Mouse (Mus musculus): ENCODE data around the gene Dusp5. TPM values are rescaled to one million over a fixed set of nuclear protein-coding genes. Genes with fewer than 3 reads are reported as not detected.

Dusp5 gene
- total RNA-seq, 2 experiments from 2014 or later: 10.3 to 14.2 TPM

GRCm38 (mm10) chr19:53511244-53511934, 17.5 kb upstream of the Dusp5 start:
- intact Hi-C loops (cut with DNase I): no loop called here
- DNase-seq: no peak

- DNase-seq: peak in 1 of 2 experiments; percentile 31
- intact Hi-C loops (cut with DNase I): no loop called here
Observed at GRCm38 (mm10) chr19:53517370-53518096, 11.4 kb upstream of the Dusp5 start.

DNA sequence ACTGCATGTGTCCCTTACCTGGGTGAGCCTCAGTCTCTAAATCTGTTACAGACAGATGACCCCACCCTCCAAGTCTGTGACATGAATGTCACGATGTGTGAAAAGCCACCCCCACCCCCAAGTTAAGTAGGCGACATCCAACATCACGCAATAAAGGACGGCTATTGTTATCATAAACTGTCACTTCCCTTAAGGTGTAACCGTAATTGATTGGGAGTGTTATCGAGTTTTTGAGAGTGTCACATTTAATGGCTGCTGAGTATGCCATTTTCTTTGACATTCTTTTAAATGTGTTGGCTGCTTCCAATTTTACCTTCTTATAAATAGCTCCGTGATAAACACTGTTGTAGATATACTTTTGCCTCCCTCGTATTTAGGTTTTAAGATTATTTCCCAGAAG, 9.4 kb upstream of the Dusp5 start:
- intact Hi-C loops (cut with DNase I): no loop called here
- DNase-seq: no peak

DNA sequence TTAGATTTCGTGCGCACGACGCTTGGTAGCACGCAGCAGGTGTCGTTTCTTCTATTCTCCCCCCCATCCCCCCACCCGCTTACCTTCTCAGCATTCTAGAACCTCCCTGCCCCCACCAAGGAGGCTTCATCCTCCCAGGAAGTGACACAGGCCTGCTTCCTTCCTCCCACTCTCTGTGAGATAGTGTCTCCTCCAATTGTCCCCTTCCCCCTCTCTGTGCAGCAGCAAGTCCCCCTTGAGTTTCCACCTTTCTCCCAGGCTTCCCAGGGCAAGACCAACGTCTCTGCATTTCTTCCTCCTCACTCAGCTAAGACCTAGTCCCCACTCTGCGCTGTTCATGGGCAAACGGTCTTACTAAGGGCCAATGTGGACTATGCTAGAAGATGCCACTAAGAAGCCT, 8.9 kb upstream of the Dusp5 start:
- intact Hi-C loops (cut with DNase I): no loop called here
- DNase-seq: no peak

DNA sequence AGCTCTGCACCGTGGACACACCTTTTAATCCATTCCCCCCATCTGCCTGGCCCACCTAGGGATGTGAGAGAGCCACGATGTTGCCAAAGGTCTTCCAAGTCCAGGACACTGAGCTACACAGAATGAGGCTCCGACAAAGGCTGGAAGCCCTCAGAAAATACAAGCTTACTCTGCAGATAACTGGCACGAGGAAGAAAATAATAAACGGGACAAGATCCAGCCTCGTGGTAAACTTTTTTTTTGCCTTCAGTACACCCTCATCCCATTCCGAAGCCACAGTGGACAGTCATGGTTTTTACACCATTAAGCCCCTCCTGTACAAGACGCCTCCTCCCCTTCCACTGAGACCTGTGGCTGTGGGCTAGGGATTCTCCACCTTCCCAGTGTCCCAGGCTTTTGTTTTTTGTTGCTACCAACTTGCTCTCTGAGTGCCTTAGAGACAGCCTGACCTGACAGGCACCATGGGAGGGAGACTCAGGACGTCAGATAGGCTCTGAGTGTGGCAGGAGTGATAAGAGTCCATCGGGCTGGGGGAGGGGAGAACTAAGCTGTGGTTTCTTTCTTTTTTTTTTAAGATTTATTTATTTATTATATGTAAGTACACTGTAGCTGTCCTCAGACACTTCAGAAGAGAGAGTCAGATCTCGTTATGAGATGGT, 7.6 kb upstream of the Dusp5 start:
- peak; percentile 29 to 42 for DNase-seq
- intact Hi-C loops (cut with DNase I): no loop called here

DNA sequence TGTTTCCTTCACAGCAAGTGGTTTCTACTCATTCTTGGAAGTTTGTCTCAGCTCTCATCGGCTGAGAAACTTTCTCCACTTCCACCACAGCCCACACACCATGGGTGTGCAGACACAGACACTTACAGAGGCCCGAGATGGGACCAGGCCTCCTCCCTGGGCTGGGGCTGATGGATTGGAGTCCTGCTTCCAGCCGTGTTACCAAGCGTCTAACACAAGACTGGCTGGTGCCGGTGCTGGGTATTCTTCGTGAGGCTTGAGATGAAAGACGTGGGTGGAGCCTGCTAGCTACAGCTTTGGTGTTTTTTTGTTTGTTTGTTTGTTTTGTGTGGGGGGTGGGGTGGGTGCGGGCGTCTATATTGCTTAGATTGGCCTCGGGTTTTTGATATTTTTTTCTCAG, 1.4 kb upstream of the Dusp5 start:
- intact Hi-C loops (cut with DNase I): no loop called here
- no peak for DNase-seq

- DNase-seq: no peak
- intact Hi-C loops (cut with DNase I): loop anchor here (2.0 kb wide), 3 partner anchors 23 to 107 kb away; no protein-coding TSS in a partner anchor
Observed at GRCm38 (mm10) chr19:53528131-53528621, 733 bp upstream of the Dusp5 start.

DNA sequence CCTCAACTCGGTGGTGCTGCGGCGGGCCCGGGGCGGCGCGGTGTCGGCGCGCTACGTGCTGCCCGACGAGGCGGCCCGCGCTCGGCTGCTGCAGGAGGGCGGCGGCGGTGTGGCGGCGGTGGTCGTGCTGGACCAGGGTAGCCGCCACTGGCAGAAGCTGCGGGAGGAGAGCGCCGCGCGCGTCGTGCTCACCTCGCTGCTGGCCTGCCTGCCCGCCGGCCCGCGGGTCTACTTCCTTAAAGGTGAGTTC, 471 bp downstream of the Dusp5 start:
- no peak for DNase-seq
- intact Hi-C loops (cut with DNase I): loop anchor here (2.0 kb wide), 3 partner anchors 25 to 109 kb away; no protein-coding TSS in a partner anchor

- DNase-seq: peak; percentile 54 to 56
- intact Hi-C loops (cut with DNase I): loop anchor here (2.0 to 5.0 kb wide), 4 partner anchors 25 to 138 kb away; partner anchors contain the start of gene Smndc1
Observed at GRCm38 (mm10) chr19:53529705-53530562, 1.0 kb downstream of the Dusp5 start.

- DNase-seq: peak; percentile 39 to 50
- intact Hi-C loops (cut with DNase I): loop anchor here (5.0 kb wide), 1 partner anchor 139 kb away; the partner anchor contains the start of gene Smndc1
Observed at GRCm38 (mm10) chr19:53531416-53531815, 2.5 kb downstream of the Dusp5 start.

GRCm38 (mm10) chr19:53532021-53532420, 3.1 kb downstream of the Dusp5 start:
- DNase-seq: peak; percentile 66 to 75
- intact Hi-C loops (cut with DNase I): loop anchor here (5.0 kb wide), 1 partner anchor 140 kb away; the partner anchor contains the start of gene Smndc1

DNA sequence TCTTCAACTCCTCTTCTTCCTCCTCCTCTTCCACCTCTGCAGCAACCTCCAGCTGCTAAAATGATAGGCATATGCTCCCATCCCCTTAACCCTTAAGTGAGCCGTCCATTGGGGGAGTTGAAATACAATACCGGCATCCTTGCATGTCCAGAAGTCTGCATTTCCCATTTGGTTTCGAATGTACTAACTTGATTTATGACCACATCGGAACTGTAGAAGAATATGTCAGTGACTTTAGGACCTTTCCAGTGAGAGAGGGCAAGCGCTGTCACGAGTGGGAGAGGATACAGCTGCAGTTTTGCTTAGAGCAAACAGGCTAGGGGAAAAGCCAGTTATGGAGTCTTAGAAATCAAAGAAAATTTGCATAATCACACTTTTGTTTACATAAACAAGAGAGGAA, 3.8 kb downstream of the Dusp5 start:
- DNase-seq: no peak
- intact Hi-C loops (cut with DNase I): loop anchor here (5.0 kb wide), 1 partner anchor 140 kb away; the partner anchor contains the start of gene Smndc1

DNA sequence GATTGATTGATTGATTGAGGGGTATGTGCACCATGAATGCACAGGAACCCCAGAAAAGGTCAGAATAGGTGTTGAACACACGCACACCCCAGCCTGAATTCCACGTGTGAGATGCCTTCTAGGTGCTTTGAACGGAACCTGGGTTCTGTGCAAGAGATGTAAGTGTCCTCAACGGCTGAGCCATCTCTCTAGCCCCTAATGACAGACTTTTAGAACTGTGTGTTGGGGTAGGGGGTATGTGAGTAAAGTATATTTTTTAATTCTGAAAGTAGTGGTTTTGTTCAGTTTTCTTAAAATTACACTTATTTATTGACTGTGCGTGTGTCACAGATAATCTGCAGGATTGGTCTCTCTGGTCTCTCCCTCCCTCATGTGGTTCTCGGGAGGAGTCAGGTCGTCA, 4.3 kb downstream of the Dusp5 start:
- intact Hi-C loops (cut with DNase I): loop anchor here (5.0 kb wide), 1 partner anchor 141 kb away; the partner anchor contains the start of gene Smndc1
- no peak for DNase-seq

GRCm38 (mm10) chr19:53533810-53534601, 5.1 kb downstream of the Dusp5 start:
- intact Hi-C loops (cut with DNase I): loop anchor here (5.0 kb wide), 1 partner anchor 142 kb away; the partner anchor contains the start of gene Smndc1
- DNase-seq: no peak

GRCm38 (mm10) chr19:53534757-53535410, 6.0 kb downstream of the Dusp5 start:
- intact Hi-C loops (cut with DNase I): loop anchor here (5.0 kb wide), 1 partner anchor 143 kb away; the partner anchor contains the start of gene Smndc1
- DNase-seq: no peak

GRCm38 (mm10) chr19:53535421-53535820, 6.5 kb downstream of the Dusp5 start:
- no peak for DNase-seq
- intact Hi-C loops (cut with DNase I): no loop called here

DNA sequence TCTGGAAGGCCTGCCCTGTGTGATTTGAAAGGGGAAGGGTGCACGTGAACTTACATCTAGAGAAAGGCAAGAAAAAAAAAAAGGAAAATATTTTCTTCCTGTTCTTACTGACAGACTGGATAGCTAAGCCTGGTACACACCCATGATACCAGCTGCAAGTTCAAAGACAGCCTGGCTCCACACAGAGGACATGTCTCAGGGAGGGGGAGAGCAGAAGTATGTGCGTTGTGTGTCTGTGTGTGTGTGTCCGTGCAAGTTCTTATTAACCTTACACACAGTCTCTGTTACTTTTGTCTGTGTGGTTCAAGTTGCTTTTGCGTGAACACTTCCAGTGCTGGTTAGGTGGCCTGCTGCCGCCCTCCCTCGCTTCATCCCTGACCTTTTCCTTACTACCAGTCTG, 7.3 kb downstream of the Dusp5 start:
- intact Hi-C loops (cut with DNase I): no loop called here
- no peak for DNase-seq

DNA sequence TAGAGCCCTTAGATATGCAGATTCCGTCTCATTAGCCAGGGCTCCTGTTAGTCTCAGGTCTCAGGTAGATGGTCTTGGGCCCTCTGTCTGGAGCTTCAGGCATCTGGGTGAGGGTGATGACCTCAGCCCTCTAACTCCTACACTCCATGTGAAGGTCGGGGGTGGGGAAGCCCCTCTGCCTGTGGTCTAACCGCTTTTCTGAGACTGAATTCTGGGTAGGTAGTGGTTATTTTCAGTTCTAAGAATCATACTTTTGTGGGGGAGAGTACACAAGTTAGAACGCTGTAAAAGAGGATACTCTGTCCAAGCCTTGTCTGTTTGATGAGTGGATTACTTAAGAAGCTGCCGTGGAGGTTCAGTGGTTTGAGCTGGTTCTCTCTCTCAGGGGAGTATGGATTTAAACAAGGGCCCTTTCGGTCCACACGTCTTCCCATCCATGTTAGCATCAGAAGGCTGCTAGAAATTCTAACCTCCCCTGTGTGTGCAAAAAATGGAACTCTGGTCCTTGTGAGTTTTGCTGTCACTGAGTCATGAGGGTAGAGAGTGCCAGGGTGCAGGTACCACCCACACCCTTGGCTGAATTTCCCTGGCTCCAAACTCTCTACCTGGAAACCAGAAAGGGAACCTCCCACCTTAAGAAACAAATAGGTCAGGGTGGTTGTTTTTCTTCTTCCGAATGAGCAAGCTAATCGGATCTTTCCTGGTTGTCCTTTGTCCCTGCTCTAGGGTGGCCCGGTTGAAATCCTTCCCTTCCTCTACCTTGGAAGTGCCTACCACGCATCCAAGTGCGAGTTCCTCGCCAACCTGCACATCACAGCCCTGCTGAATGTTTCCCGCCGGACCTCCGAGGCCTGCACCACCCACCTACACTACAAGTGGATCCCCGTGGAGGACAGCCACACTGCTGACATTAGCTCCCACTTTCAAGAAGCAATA, 8.1 kb downstream of the Dusp5 start:
- no peak for DNase-seq
- intact Hi-C loops (cut with DNase I): no loop called here

Measured in heart, postnatal 10 days (tissue).